Mouse (Mus musculus) CD8-positive naive resting alpha-beta T cell, adult 2 months (primary cell): ENCODE measurements around the gene Tulp4.

Source experiments
- DNase-seq, 2 experiments: peaks; one replicate each; pipeline ENCODE4 v3.0.0; 2022; ENCODE audit warnings: low read depth in 2 of 2, low spot score in 2 of 2

Tulp4 gene

DNA sequence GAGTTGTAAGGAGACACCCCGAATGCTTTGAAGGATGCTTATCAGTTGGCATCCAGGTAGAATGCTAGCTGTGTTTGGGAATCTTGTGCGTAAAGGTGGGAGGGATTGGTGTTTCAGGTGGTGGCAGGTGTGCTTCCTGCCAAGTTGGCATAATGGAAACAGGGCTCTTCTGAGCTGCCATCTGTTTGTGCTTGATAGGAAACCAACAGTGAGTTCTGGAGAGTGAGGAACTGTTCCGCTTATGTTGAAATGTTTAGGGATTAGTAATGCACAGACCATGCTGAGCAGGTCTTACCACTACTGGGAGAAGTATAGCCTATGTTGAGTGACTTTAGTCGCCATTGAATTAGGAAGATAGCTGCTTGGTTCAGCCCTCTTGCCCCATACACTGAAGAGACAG, 12.6 kb downstream of the Tulp4 start:
- no peak for DNase-seq

DNA sequence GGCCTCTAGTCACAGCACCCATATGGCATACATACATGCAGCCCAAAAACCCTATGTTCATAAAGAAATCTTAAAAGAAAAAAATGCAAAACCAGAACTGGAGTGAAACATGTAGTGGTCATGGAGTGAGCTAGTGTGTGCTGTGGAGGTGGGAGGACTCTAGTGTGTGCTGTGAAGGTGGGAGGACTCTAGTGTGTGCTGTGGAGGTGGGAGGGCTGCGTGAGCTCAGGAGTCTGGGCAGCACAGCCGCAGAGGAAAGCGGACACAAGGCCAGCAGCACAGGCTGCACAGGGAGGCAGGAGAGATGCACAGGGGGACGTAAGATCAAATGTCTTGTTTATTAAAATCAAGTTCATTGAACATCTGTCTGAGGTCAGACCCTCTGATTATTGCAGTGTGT, 17.5 kb downstream of the Tulp4 start:
- no peak for DNase-seq

DNA sequence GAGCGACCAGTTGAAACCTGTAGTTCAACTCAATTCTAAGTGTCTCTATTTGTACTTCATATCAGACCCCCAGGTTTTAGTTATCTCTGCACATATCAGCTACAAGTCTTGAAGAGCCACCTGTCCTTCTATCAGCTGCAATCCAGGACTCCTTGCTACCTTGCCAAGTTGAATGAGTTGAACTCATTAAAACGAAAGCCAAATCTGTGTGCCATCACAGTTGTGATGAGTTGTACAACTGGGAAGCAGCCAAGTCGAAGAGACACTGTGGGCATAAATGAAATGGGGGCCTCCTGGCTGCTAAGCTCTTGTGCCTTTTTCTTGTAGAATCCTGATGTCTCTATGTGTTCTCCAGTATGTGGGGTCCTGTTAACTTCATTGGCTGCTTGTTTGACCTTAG, 19.2 kb downstream of the Tulp4 start:
- DNase-seq, result no peak

DNA sequence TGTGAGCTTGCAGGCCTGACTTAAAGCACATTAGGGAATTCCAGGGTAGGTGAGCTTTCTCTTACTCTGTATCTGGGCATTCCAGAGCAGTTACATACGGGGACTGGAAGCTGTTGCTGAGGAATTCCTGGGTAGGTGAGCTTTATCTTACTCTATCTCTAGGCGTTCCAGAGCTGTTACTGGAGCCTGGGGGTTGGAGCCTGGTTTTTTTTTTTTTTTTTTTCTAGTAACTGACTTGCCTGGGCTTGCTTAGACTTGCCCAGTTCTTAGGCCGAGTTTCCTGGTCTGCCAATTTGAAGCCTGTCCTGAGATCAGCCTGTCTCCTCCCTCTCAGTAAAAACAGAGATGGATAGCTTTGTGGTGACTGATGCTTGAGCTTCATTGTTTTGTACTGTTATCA, 21.8 kb downstream of the Tulp4 start:
- no peak for DNase-seq

DNA sequence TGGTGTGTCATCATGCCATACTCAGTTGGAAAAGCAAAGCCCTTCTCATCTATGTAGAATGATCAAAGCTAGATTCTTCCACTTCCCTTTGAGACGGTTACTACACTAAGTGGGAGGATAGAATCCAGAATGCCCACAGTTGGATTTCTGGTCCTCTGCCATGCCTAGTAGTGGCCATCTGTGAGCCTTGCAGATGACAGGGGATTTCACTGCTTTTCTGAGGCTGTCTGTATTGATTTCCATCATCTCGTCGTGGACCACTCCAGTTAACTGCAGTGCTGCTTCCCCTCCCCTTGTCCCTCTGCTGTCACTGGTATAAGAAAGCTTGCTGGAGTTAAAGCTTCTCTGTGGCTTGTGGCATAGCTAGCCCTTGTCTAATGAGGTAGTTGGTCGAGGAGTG, 23.1 kb downstream of the Tulp4 start:
- DNase-seq, result no peak

DNA sequence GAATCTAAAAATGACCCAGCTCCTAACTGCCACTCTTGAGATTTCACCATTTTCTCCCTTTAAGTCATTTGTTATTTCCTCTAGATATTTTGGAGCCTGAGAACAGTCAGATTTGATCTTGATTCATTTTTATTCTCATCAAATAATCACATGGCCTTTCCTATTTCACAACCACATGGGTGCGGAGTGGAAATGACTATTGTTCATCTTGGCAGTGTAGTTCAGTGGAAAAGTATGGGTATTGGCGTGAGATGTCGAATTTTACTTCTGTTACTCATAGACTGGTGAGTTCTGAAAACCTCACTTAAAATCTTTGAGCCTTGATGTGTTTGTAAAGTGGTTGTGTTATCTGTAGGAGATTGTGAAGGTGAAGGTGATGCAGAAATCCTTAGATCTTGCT, 24.8 kb downstream of the Tulp4 start:
- no peak for DNase-seq

DNA sequence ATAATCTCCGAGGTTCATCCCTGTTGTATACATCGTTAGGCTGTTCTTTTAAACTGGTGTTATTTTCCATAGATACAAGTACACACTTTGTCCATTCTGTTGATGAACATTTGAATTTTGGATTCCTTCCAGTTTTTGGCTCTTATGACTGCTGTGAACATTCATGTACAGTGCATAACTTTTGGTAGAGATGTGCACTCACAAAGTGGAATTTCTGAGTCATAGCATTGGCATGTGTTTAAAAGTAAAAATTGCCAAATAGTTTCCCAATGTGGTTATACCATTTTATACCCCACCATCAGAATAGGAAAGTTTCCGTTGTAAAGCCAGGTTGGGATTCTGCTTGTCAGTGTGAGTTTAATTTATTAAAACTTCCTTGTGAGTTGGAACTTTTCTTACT, 34.6 kb downstream of the Tulp4 start:
- DNase-seq, result no peak

DNA sequence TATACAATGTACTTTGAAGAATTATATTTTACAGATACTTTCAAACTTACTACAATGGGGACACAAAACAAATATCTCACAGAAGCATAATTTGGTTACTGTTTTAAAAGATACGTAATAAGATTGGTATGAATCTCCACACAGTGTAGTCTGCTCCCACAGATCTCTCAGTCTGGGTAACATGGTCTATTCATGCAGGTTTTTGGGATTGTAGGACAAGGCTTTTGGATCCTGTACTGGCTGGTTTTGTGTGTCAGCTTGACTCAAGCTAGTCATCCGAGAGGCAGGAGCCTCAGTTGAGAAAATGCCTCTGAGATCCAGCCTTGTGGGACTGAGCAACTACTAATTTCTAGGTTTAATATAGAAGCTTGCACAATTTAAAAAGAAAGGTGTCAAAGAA, 35.1 kb downstream of the Tulp4 start:
- DNase-seq, result no peak

DNA sequence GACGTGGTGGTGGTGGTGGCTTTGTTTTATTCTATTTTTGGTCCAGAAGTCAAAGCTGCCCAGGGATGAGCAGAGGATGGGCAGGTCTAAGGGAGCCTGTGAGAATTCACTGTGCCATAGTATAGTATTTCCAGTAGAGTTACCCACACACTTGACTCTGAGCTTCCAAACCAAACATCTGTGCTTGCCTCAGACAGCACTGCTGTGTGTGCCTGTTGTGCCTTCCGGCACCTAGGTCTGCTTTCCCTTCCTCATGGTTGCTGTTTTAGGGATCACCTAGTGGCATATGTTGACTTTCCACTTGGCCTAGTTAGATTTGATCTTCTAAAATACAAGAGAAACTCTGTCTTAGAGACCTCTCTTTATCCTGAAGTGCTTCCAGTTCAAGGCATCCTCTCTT, 39.0 kb downstream of the Tulp4 start:
- DNase-seq, result no peak

DNA sequence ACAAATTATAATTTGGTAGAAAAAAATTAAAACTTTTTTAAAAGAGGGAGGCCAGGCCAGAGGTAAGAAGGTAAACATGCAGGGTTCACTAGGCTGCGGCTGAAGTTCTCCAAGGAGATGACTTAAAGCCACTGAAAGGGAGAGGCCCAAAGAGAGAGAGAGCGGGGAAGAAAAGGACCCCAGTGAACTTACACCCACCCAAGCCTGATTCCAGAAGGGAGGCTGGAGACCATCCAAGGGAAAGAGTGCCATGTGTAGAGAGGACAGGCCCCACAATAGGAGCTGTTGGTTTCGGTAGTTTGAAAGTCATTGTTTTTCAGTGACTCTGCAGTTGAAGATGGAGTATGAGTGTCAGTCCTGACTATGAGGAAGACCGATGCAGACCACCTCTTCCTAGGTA, 46.7 kb downstream of the Tulp4 start:
- DNase-seq, result no peak

DNA sequence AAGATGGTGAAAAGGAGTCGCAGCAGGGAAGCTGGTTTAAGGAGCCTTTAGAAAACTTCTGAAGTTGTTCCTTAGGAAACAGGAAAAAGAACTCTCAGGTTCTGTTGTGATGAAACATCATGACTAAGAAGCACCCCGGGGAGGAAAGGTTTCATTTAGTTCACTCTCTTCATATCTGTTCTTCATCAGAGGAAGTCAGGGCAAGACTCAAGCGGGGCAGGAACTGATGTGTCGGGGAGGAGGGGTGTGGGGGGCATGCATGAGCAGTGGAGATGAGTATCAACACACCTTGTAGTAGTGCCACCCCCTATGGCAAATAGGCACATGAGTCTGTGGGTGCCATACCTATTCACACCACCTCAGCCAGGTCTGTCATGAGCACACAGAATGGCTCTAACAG, 47.3 kb downstream of the Tulp4 start:
- DNase-seq, result no peak

DNA sequence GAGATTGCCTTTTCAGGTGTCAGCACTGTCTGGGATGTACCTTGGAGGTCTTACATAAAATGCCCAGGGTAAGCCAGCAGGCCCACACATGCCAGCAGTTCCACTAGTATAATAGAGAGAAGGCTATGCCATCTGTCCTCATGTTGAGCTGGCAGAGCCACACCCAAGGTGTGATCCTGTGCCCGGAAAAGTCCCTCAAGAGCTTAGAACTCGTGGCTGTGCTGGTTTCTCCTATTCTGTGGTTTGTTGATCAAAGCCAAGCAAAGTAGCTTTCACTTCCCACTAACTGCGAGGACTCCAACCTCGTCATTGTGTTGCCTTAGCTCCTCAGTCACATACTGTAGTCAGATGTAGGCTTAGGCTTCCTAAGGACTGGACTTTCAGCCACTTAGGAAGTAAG, 48.1 kb downstream of the Tulp4 start:
- peak; percentile 5 to 34 for DNase-seq

DNA sequence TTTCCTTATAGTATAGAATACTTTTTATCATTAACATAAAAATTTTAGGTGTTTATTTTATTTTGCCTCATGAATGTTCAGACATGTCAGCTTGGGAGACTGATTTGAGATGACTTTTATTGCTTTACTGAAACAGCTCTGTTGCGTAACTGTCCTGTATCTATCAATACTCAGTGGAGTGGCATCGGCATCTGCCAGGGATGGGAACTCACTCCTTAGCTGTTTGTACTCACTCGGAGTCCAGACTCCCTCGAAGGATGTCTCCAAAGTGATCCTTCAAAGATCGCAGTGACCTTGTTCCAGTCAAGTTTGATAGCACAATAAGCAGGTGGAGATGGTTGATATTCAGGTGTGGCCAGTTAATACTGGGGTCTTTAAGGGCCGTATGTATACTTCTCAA, 54.3 kb downstream of the Tulp4 start:
- no peak for DNase-seq

DNA sequence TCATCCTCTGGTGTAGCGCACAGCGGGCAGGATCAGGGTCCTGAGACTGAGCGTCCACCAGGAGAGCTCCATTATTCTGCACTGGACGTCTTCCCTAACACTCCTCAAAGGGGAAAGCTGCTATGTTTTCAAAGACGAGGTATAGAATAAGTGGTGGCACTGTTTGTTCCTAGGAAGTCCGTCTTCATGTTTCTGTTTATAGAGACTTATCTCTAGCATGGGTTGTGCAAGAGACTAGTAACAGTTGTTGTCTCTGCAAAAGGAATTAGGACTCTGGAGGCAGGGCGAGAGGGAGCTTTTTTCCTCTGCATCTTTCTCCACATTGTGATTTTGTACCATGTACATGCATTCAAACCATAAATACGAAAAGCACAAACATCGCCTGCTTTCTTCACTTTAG, 55.7 kb downstream of the Tulp4 start:
- no peak for DNase-seq

DNA sequence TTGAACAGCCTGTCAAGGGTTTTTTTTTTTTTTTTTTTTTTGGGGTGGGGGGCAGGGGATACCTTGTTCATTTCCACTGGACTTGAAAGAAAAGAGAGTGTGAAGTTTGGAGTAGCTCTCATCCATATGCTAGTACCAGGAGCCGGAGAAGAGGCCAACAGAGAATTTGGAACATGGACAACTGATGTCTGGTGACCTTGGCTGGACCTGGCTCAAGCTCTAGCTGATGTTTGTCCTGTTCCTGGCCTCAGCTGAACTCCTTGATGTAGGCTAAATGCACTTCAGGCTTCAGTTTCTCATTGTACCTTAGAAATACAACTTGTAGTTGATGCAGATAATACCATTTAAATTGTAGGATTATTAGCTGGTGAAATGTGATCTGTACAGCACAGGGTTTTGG, 56.5 kb downstream of the Tulp4 start:
- DNase-seq, result no peak

DNA sequence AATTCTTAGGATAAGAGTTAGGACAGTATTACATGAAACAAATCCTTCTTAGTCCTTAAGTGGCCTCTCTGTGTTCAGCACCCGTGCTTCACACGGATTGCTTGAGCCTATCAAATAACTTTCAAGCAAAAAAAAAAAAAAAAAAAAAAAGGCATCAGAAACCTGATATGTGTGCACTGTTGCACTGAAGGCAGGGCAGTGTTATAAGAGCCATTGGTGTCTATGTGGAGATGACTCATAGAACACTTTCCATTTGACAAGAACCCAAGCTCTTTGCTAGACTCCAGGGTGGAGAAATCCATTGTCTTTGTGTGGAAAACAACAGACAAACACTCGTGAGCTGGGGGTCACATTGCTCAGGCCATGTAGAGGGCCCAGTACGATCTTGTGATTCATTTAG, 58.7 kb downstream of the Tulp4 start:
- no peak for DNase-seq

DNA sequence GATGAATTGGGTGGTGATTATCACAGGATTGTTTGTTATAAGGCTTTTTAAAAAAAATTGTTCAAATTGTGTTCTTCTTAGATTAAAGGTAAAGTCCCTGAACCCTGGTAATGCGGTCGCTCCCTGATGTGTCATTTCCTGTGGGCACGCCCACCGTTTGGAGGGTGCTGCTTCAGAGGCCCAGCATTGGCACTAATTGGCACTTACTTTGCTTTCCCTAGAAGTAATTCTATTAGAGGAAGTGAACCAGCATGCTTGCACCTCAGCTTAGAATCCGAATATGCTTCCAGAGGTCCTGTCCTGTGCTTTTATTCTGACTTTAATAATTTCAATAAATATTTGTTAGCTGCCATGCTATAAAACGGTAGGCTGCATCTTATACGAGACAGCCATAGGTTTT, 66.2 kb downstream of the Tulp4 start:
- peak in 1 of 2 experiments; percentile 21 for DNase-seq

DNA sequence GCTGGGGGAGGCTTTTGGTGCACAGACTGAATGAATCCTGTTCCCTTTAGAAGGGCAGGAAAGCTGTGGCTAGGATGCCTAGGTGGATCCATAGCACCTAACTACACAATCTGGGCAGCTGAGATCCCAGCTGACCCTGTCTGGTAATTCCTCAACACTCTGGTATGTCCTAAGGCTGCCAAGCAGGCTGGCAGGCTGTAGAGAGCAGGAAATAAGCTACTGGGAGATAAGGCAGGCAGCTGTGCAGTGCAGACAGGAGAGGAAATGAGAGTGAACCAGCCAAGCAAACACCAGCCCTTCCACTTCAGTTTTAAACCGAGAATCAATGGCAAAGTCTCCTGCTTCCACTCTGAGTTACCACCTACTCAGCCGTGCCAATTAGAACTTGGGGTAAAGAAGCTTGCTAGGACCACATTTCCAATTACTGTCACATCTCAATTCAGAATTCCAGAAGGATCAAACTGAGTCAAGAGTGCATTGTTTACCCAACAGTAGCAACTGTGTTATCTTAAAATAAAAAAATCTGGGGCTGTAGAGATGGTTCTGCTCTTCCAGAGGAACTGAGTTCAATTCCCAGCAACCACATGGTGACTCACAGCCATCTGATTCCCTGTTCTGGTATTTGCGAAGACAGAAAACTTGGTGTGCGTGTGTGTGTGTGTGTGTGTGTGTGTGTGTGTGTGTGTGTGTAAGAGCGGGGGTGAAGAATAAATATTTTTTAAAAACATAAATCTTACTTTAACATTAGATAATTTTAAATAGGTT, 66.9 kb downstream of the Tulp4 start:
- DNase-seq, result no peak

DNA sequence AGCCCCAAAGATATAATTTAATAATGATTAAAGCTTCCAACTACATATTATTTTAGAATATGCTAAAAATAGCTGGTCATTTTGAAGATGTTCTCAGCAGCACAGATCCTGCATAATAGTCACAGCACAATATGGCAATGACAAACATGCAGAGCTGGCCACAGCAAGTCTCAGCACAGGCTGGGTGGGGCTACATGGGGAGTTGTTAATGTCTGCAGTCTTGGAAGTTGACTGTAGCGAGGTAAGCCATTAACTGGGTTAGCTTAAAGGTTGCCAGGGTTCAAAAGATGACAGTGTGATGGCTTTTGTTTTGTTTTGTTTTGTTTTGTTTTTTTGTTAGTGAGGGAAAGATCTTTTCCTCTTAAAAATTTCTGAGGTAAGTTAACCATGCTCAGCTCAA, 68.3 kb downstream of the Tulp4 start:
- no peak for DNase-seq

DNA sequence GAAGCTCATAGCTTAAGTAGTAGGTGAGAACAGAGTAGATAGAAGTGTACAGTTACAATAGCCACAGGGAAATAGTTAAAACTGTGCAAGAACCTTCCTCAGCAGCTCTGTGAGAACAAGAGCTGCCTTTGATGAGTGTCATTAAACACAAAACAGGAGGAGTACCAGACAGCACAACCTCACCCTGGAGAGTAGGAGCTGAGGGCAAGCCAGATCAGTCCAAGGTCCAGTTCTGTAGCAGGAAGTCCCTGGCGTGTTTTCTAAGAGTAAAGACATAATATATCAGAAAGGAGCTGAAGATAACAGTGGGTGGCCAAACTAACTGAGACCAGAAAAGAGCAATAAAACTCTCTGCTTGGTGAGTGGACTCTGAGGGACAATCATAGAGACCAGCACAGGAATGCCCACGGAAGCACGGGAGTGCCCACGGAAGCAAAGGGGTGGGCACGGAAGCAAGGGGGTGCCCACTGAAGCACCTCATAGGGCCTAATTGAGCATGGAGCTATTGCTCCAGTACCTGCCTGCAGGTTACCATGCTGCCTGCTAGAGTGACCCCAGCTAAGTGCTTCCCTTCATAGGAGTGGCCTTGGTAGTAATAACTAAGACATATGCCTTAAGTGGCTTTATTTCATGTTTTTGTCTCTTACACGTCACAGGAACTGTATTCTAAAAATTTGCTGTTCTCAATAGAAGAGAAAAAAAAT, 72.5 kb downstream of the Tulp4 start:
- DNase-seq, result no peak

DNA sequence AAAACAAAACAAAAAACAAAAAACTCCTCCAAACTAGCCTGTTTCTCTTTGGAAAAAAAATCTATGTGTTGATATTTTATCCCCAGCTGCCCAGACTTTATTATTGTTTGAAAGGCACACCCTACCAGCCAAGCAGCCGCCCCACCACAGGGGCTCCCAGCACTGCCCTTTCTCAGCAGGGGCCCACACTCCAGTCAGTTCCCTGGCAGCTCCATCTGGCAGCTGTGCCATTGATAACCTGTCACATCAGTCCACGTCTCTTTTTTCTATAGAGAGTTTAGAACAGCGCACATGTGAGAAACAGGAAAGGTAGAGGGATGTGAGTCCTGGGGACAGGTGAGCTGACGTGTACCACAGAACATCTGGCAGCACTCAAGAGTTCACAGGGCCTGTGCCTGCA, 73.2 kb downstream of the Tulp4 start:
- DNase-seq, result no peak

DNA sequence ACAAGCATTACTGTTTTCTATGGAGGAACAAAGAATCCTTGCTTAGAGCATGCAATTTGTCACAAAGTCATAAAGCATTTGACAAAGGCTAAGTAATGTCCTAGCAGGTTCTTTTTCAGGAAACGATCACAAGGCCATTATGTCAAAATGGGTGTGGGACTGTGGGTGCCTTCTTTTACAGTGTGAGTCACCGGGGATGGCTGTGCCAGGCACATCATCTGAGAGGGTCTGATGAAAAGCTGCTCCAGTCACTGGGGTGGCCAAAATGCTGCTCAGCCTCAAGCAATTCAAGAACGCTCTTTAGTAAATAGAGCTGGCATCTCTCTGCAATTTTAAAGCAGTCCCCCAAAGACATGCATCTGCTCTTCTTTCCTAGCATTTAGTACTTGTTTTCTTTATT, 74.2 kb downstream of the Tulp4 start:
- DNase-seq, result no peak

DNA sequence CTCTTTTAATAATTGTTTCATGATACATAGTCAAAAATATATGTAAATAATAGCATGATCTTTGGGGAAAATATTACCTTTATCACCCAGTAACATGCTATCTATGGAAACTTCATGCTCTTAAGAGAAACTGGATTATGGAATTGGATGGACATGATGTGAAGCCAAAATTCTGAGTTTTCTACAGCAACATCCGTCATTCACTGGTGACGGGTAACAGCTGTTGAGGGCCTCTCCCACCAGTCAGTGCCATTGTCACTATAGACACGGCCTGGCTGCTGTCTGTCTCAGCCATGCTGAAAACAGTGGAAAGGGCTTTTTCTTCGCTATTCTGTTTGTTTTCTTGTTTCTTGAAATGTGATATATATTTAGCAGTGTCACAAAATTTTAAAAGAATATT, 76.5 kb downstream of the Tulp4 start:
- no peak for DNase-seq
